Mouse (Mus musculus) liver, postnatal 0 days (tissue): ENCODE results near the gene Capn5.

Experiments used
- CTCF ChIP-seq: sonication (generic); IDR thresholded peaks from 2 replicates; pipeline ENCODE4 v1.5.1; 2016; ENCODE audit warnings: antibody characterized with exemption, low read depth
- EP300 ChIP-seq: IDR thresholded peaks from 2 replicates; pipeline ENCODE4 v1.6.1; 2016; ENCODE audit warnings: antibody characterized with exemption, low read depth, mild to moderate bottlenecking

DNA sequence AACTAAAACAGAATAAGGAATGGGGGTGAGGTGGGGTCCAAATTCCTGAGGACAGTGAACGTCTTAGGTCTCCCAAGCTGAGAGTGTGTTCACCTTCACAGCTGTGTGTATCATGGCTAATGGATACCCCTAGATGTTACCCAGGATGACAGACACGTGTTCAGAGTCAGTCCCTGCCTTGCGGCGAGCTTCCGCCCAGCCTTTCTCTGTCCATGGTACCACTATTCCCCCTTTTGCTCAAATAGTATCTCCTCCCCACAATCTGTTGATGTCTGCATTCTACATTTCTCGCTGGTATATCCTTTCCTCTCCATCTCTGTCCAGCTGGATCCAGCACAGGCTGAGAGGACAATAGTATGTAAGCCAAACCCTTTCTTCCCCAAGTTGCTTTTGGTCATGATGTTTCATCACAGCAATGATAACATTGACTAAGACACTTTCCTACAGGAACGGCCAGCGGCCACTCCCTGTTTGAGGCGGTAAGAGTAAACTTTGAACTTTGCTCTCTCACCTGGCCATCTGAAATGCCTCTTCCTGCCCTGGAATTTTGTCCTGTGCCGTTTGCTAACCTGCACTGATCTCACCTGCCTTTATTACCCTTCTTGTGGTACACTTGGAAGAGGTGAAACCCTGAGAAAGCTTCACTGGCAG, 17.2 kb upstream of the Capn5 start:
- no peak for TF ChIP-seq EP300
- TF ChIP-seq CTCF = no peak
